Mouse (Mus musculus) C2C12 (cell line): ENCODE results near the gene Tiam1.

Experiments used
- CTCF ChIP-seq: IDR thresholded peaks from one replicate; pipeline ENCODE4 v1.5.1; 2011; ENCODE audit not compliant: control insufficient read depth, insufficient read depth, insufficient read length
- MAX ChIP-seq: IDR thresholded peaks from one replicate; pipeline ENCODE4 v1.6.1; 2011; ENCODE audit warnings: mild to moderate bottlenecking, control low read depth
- MYOD1 ChIP-seq: IDR thresholded peaks from one replicate; pipeline ENCODE4 v1.6.1; 2011; ENCODE audit warnings: low read depth; ENCODE audit not compliant: control insufficient read depth, insufficient read length
- MYOG ChIP-seq: IDR thresholded peaks from one replicate; pipeline ENCODE4 v1.6.1; 2011; ENCODE audit not compliant: control insufficient read depth, insufficient read length; ENCODE audit errors: extremely low read depth

GRCm38 (mm10) chr16:90073510-90073909 lies 70.1 kb downstream of the Tiam1 start:
- TF ChIP-seq CTCF (no peak), MAX (no peak), MYOD1 (no peak), MYOG (no peak)
